Mouse (Mus musculus): ENCODE data around the gene Nfatc2. TPM values are rescaled to one million over a fixed set of nuclear protein-coding genes. Genes with fewer than 3 reads are reported as not detected.

Gene Nfatc2
- polyA plus RNA-seq, 1 experiment, result 15.3 TPM

- 88% methylated on average over 15 of the region's 15 CpGs for WGBS
- Histone ChIP-seq H3K4me3 (ENCODE audit: extremely low read depth, insufficient read depth, insufficient read length) (no peak overlapping the region), H3K27ac (ENCODE audit: insufficient read depth, low read length) (no peak overlapping the region), H3K27me3 (ENCODE audit: control insufficient read depth, insufficient read depth, low read length) (no peaks in the 10 kb centered on the region), H3K4me1 (ENCODE audit: control insufficient read depth, insufficient read depth, insufficient read length) (no peaks in the 10 kb centered on the region), H3K36me3 (ENCODE audit: control insufficient read depth, insufficient read depth, low read length) (peaks cover 5% of the 10 kb centered on the region)
- no peak for DNase-seq (ENCODE audit: low read depth in 1 of 2, low spot score in 2 of 2)
- TF ChIP-seq CTCF (IDR thresholded peaks at IDR 0.05; ENCODE audit: extremely low read depth, insufficient read depth, insufficient read length, insufficient replicate concordance) (no peak), POLR2A (IDR thresholded peaks at IDR 0.05; ENCODE audit: low read depth, low read length) (no peak)
Measured at GRCm38 (mm10) chr2:168518256-168518659, 83.2 kb downstream of the Nfatc2 start.

GRCm38 (mm10) chr2:168517774-168518173 lies 83.7 kb downstream of the Nfatc2 start:
- Histone ChIP-seq H3K36me3 (ENCODE audit: control insufficient read depth, insufficient read depth, low read length) (peaks cover 3% of the 10 kb centered on the region), H3K4me3 (ENCODE audit: extremely low read depth, insufficient read depth, insufficient read length) (no peak overlapping the region), H3K4me1 (ENCODE audit: control insufficient read depth, insufficient read depth, insufficient read length) (no peaks in the 10 kb centered on the region), H3K27me3 (ENCODE audit: control insufficient read depth, insufficient read depth, low read length) (no peaks in the 10 kb centered on the region), H3K27ac (ENCODE audit: insufficient read depth, low read length) (no peak overlapping the region)
- no peak for TF ChIP-seq CTCF (IDR thresholded peaks at IDR 0.05; ENCODE audit: extremely low read depth, insufficient read depth, insufficient read length, insufficient replicate concordance)
- DNase-seq (ENCODE audit: low read depth in 1 of 2, low spot score in 2 of 2), result no peak
- WGBS, result 91% methylated on average over 7 of the region's 7 CpGs

- H3K4me1 ChIP-seq (ENCODE audit: control insufficient read depth, insufficient read depth, insufficient read length), result no peaks in the 10 kb centered on the region
- no peak overlapping the region for H3K27ac ChIP-seq (ENCODE audit: insufficient read depth, low read length)
- no peak overlapping the region for H3K4me3 ChIP-seq (ENCODE audit: extremely low read depth, insufficient read depth, insufficient read length)
- H3K36me3 ChIP-seq (ENCODE audit: control insufficient read depth, insufficient read depth, low read length), result peaks cover 2% of the 10 kb centered on the region
- DNase-seq (ENCODE audit: low read depth in 1 of 2, low spot score in 2 of 2), result no peak
- no peak for TF ChIP-seq CTCF (IDR thresholded peaks at IDR 0.05; ENCODE audit: extremely low read depth, insufficient read depth, insufficient read length, insufficient replicate concordance)
- no peak for TF ChIP-seq POLR2A (IDR thresholded peaks at IDR 0.05; ENCODE audit: low read depth, low read length)
- WGBS, result 36% methylated on average over 7 of the region's 7 CpGs
- no peaks in the 10 kb centered on the region for H3K27me3 ChIP-seq (ENCODE audit: control insufficient read depth, insufficient read depth, low read length)
Measured at GRCm38 (mm10) chr2:168516717-168517116, 84.7 kb downstream of the Nfatc2 start.

DNA sequence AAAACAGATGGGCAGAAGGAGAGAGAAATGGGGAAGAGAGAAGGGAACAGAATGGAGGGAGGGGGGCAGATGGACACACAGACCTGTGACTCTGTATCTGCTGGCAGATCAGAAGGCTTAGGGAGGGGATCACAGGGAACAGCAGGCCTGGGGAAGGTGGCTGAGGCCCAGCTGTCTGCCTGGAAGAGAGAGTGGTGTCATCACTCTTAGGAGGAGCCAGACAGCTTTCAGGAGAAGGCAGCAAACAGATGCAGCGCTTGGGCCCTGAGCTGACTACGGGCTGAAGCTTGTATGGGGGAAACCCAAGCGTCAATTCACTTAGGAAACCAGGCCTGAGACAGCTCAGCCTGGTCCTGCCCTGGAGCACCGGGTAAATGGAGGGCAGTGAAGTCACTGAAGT lies 86.0 kb downstream of the Nfatc2 start:
- TF ChIP-seq POLR2A (IDR thresholded peaks at IDR 0.05; ENCODE audit: low read depth, low read length) (no peak), CTCF (IDR thresholded peaks at IDR 0.05; ENCODE audit: extremely low read depth, insufficient read depth, insufficient read length, insufficient replicate concordance) (no peak)
- Histone ChIP-seq H3K4me3 (ENCODE audit: extremely low read depth, insufficient read depth, insufficient read length) (no peak overlapping the region), H3K27ac (ENCODE audit: insufficient read depth, low read length) (no peak overlapping the region), H3K36me3 (ENCODE audit: control insufficient read depth, insufficient read depth, low read length) (peaks cover 4% of the 10 kb centered on the region), H3K4me1 (ENCODE audit: control insufficient read depth, insufficient read depth, insufficient read length) (no peaks in the 10 kb centered on the region), H3K27me3 (ENCODE audit: control insufficient read depth, insufficient read depth, low read length) (no peaks in the 10 kb centered on the region)
- WGBS, result 84% methylated on average over 4 of the region's 4 CpGs
- no peak for DNase-seq (ENCODE audit: low read depth in 1 of 2, low spot score in 2 of 2)

DNA sequence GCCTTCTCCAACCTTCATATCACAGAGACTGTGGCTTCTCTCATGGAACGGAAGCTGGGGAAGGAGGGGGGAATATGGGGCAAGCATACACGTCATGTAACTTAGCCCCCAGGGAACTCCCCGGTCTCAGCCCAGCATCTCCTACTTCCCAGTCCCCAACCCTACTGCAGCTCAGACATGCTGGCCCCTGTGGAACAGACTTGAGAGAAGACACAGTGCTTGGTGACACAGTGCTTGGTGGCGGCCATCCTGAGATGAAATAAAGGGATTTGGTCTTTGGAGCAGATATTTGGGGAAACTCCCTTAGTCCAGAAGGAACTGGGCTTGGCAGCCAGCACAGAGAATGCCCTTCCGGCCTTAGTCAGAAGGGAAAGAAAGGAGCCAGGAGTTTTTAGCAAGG lies 87.3 kb downstream of the Nfatc2 start:
- no peaks in the 10 kb centered on the region for H3K27me3 ChIP-seq (ENCODE audit: control insufficient read depth, insufficient read depth, low read length)
- WGBS, result 87% methylated on average over 5 of the region's 5 CpGs
- TF ChIP-seq POLR2A (IDR thresholded peaks at IDR 0.05; ENCODE audit: low read depth, low read length) (no peak), CTCF (IDR thresholded peaks at IDR 0.05; ENCODE audit: extremely low read depth, insufficient read depth, insufficient read length, insufficient replicate concordance) (no peak)
- H3K27ac ChIP-seq (ENCODE audit: insufficient read depth, low read length), result no peak overlapping the region
- no peaks in the 10 kb centered on the region for H3K4me1 ChIP-seq (ENCODE audit: control insufficient read depth, insufficient read depth, insufficient read length)
- no peak for DNase-seq (ENCODE audit: low read depth in 1 of 2, low spot score in 2 of 2)
- H3K36me3 ChIP-seq (ENCODE audit: control insufficient read depth, insufficient read depth, low read length), result peaks cover 4% of the 10 kb centered on the region
- H3K4me3 ChIP-seq (ENCODE audit: extremely low read depth, insufficient read depth, insufficient read length), result no peak overlapping the region

GRCm38 (mm10) chr2:168511529-168511928 lies 89.9 kb downstream of the Nfatc2 start:
- Histone ChIP-seq H3K4me3 (ENCODE audit: extremely low read depth, insufficient read depth, insufficient read length) (no peak overlapping the region), H3K27me3 (ENCODE audit: control insufficient read depth, insufficient read depth, low read length) (no peaks in the 10 kb centered on the region), H3K27ac (ENCODE audit: insufficient read depth, low read length) (no peak overlapping the region), H3K4me1 (ENCODE audit: control insufficient read depth, insufficient read depth, insufficient read length) (no peaks in the 10 kb centered on the region), H3K36me3 (ENCODE audit: control insufficient read depth, insufficient read depth, low read length) (peaks cover 3% of the 10 kb centered on the region; the same call in 1 of the 2 replicates)
- DNase-seq (ENCODE audit: low read depth in 1 of 2, low spot score in 2 of 2), result no peak
- TF ChIP-seq POLR2A (IDR thresholded peaks at IDR 0.05; ENCODE audit: low read depth, low read length) (no peak), CTCF (IDR thresholded peaks at IDR 0.05; ENCODE audit: extremely low read depth, insufficient read depth, insufficient read length, insufficient replicate concordance) (no peak)

GRCm38 (mm10) chr2:168508469-168509198 lies 92.8 kb downstream of the Nfatc2 start:
- TF ChIP-seq CTCF (IDR thresholded peaks at IDR 0.05; ENCODE audit: extremely low read depth, insufficient read depth, insufficient read length, insufficient replicate concordance) (no peak), POLR2A (IDR thresholded peaks at IDR 0.05; ENCODE audit: low read depth, low read length) (no peak)
- Histone ChIP-seq H3K4me1 (ENCODE audit: control insufficient read depth, insufficient read depth, insufficient read length) (no peaks in the 10 kb centered on the region), H3K36me3 (ENCODE audit: control insufficient read depth, insufficient read depth, low read length) (peaks cover 15% of the 10 kb centered on the region)

More at GRCm38 (mm10) chr2:168508469-168509198, 92.8 kb downstream of the Nfatc2 start:
- WGBS, result 83% methylated on average over 13 of the region's 13 CpGs
- H3K27ac ChIP-seq (ENCODE audit: insufficient read depth, low read length), result no peak overlapping the region
- DNase-seq (ENCODE audit: low read depth in 1 of 2, low spot score in 2 of 2), result no peak
- H3K4me3 ChIP-seq (ENCODE audit: extremely low read depth, insufficient read depth, insufficient read length), result no peak overlapping the region
- no peaks in the 10 kb centered on the region for H3K27me3 ChIP-seq (ENCODE audit: control insufficient read depth, insufficient read depth, low read length)

Measured in spleen, adult 2 months (tissue).